Mouse (Mus musculus): ENCODE data around the gene St6galnac3.

- TF ChIP-seq CTCF (IDR thresholded peaks at IDR 0.05; ENCODE audit: insufficient read depth, low read length): no peak
- TF ChIP-seq POLR2A (IDR thresholded peaks at IDR 0.05; ENCODE audit: borderline replicate concordance, extremely low read depth, low read depth, low read length): no peak
Measured at GRCm38 (mm10) chr3:153405643-153406042, 319.3 kb downstream of the St6galnac3 start.

Measured in lung, adult 2 months (tissue).